Mouse (Mus musculus): ENCODE data around the gene Cdk9.

- TF ChIP-seq CTCF (IDR thresholded peaks at IDR 0.05; ENCODE audit: low read depth, low read length) (no peak), GATA1 (IDR thresholded peaks at IDR 0.05; ENCODE audit: borderline replicate concordance, low read length) (no peak), POLR2AphosphoS5 (IDR thresholded peaks at IDR 0.05; ENCODE audit: insufficient replicate concordance, low read depth, low read length) (no peak), TAL1 (conservative IDR thresholded peaks at IDR 0.05; ENCODE audit: low read depth, low read length) (no peak)
Measured at GRCm38 (mm10) chr2:32703046-32703445, 9.8 kb downstream of the Cdk9 start.

Data from G1E (cell line).